Mouse (Mus musculus) kidney, postnatal 10 days (tissue): ENCODE data around the gene Arfgef2.

Experiments
- DNase-seq: peaks from one replicate; pipeline ENCODE4 v3.0.0; 2021; ENCODE audit warnings: mixed read lengths

Gene Arfgef2

DNA sequence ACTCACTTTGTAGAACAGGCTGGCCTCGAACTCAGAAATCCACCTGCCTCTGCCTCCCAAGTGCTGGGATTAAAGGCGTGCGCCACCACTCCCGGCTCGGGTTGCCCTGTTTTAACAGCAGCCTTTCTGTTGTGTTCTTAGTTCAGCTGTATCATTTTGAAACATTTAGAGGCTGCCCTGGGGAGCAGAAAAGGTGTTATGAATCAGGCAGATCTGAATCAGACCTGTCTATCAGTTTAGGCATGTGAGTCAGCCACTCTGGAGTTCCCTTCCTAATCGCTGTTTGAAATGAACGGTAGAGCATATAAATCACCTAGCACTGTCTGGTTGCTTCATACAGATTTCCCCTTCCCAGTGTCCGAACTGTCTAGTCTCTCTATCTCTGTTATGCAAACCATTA, 105.1 kb downstream of the Arfgef2 start:
- DNase-seq = no peak

- DNase-seq = no peak
Observed at GRCm38 (mm10) chr2:166923971-166924370, 118.6 kb downstream of the Arfgef2 start.

DNA sequence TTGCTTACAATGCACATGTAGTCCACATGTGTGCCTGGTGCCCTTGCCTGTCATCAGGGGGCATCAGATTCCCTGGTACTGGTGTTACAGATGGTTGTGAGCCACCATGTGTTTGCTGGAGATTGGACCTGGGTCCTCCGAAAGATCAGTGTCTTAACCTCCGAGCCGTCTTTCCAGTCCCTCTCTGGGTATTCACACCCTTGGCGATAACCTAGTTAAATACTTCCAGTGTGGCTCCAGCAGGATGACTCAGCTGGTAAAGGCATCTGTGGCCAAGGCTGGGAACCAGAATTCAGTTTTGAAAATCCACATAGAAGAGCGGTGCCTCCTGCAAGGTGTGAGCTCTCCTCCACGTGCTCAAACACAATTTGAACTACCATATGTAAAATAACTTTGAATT, 128.6 kb downstream of the Arfgef2 start:
- DNase-seq = no peak

GRCm38 (mm10) chr2:166934416-166934815, 129.0 kb downstream of the Arfgef2 start:
- DNase-seq = no peak

DNA sequence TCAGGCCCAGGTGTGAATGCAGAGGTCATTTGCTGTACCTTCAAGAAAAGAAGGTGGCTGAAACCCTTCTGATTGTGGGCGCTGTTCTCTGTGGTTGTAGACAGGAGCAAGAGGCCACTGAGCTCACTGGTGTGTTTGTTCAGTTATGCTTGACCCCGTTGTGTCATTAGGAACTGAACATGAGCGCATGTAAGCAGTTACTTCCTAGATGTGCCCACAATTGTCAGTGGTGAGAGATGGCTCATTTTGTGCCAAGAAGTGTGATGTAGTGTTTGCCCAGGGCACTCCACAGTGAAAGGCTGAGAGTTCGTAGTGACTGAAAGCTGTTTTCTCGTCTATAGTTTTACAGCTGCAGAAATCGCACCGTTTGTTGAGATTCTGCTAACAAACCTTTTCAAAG, 130.2 kb downstream of the Arfgef2 start:
- DNase-seq = no peak

DNA sequence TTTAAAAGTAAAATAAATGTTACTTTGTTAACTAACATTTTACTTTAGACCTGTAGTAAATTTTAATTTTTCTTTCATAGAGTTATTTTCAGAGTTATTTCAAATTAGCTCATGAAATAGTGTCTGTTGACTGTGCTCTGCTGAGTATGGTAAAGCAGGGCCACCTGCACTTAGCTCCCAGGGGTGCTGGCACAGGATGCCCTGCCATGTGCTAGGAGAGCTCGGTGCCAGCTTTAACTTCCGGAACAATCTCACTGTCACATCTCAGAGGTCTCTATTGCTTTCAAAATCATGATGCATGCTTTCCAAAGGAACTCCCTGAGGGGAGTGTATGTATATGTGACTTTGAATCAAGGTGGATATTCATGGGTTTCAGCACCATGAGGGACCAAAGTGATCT, 130.8 kb downstream of the Arfgef2 start:
- no peak for DNase-seq

- no peak for DNase-seq
Observed at GRCm38 (mm10) chr2:166943146-166943545, 137.8 kb downstream of the Arfgef2 start.

- no peak for DNase-seq
Observed at GRCm38 (mm10) chr2:166944346-166944745, 139.0 kb downstream of the Arfgef2 start.

- peak; percentile 45 for DNase-seq
Observed at GRCm38 (mm10) chr2:166945456-166945855, 140.1 kb downstream of the Arfgef2 start.
